Comparison of ENCODE assay signal across 8 mouse cellular contexts in the genomic region with DNA sequence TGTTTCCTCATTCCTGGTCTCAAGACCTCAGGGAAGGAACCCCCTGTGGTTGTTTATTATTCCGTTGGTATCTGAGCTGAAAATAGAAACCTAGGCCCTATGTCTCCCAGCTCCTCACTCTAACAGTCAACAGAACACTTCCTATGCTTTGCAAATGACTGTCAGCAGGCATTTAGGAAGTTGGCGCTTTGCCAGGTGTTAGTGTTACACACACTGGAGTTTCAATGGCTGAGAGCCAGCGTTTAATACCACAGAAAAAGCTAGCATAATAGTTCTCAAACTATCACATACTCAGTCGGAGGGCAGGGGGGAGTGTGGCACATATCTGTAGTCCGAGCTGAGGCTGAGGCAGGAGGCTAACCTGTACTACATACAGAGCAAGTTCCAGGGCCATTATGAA. TPM values are rescaled to one million over a fixed set of nuclear protein-coding genes. Genes with fewer than 3 reads are reported as not detected.
DNase-seq lines count a peak whose midpoint lies in the region; ATAC-seq and TF ChIP-seq lines count a peak whose summit lies in the region.

No protein-coding gene starts in this region.

- peaks cover 6% of the 10 kb centered on the region; the same call in 1 of the 2 replicates for H3K27me3 ChIP-seq in kidney, embryonic 15.5 days
- no peaks in the 10 kb centered on the region for H3K27me3 ChIP-seq in embryonic facial prominence, embryonic 15.5 days
- H3K27me3 ChIP-seq in hindbrain, embryonic 15.5 days, result no peaks in the 10 kb centered on the region
- no peaks in the 10 kb centered on the region for H3K27me3 ChIP-seq in lung, embryonic 14.5 days (ENCODE audit: insufficient read depth, low read length)

- no peak overlapping the region for H3K4me3 ChIP-seq in kidney, embryonic 15.5 days (replicated peaks)
- no peak overlapping the region for H3K4me3 ChIP-seq in embryonic facial prominence, embryonic 15.5 days (replicated peaks)
- no peak overlapping the region for H3K4me3 ChIP-seq in hindbrain, embryonic 15.5 days
- H3K4me3 ChIP-seq in lung, embryonic 14.5 days (ENCODE audit: low read depth, low read length), result no peak overlapping the region

- no peak for TF ChIP-seq CTCF in lung, embryonic 14.5 days (IDR thresholded peaks at IDR 0.05; ENCODE audit: low read depth)

- H3K4me2 ChIP-seq in kidney, embryonic 15.5 days, result no peak overlapping the region
- H3K4me2 ChIP-seq in embryonic facial prominence, embryonic 15.5 days (replicated peaks), result no peak overlapping the region
- no peak overlapping the region for H3K4me2 ChIP-seq in hindbrain, embryonic 15.5 days
- peak overlapping the region; percentile 13; the same call in 1 of the 2 replicates for H3K4me2 ChIP-seq in lung, embryonic 14.5 days

- H3K9me3 ChIP-seq in kidney, embryonic 15.5 days (replicated peaks), result no peaks in the 10 kb centered on the region
- H3K9me3 ChIP-seq in embryonic facial prominence, embryonic 15.5 days (replicated peaks), result no peaks in the 10 kb centered on the region
- no peaks in the 10 kb centered on the region for H3K9me3 ChIP-seq in hindbrain, embryonic 15.5 days
- no peaks in the 10 kb centered on the region for H3K9me3 ChIP-seq in lung, embryonic 14.5 days (ENCODE audit: low read depth, low read length)

- DNase-seq in kidney, adult 11 months, result peak; percentile 31
- DNase-seq in adipocyte (ENCODE audit: low spot score), result peak; percentile 88
- DNase-seq in lung, embryonic 14.5 days, result peak; percentile 98
- DNase-seq in spleen, postnatal 4 days (ENCODE audit: low spot score in 2 of 2), result peak; percentile 43 to 68

- H3K36me3 ChIP-seq in kidney, embryonic 15.5 days, result no peaks in the 10 kb centered on the region
- no peaks in the 10 kb centered on the region for H3K36me3 ChIP-seq in embryonic facial prominence, embryonic 15.5 days
- H3K36me3 ChIP-seq in hindbrain, embryonic 15.5 days, result no peaks in the 10 kb centered on the region
- H3K36me3 ChIP-seq in lung, embryonic 14.5 days (ENCODE audit: insufficient read depth), result no peaks in the 10 kb centered on the region

- no peak overlapping the region for H3K9ac ChIP-seq in kidney, embryonic 15.5 days
- no peak overlapping the region for H3K9ac ChIP-seq in embryonic facial prominence, embryonic 15.5 days
- H3K9ac ChIP-seq in hindbrain, embryonic 15.5 days, result no peak overlapping the region
- H3K9ac ChIP-seq in lung, embryonic 14.5 days, result no peak overlapping the region

- WGBS in kidney, embryonic 15.5 days, result 35% methylated on average over 5 of the region's 5 CpGs
- 20% methylated on average over 5 of the region's 5 CpGs for WGBS in embryonic facial prominence, embryonic 15.5 days
- WGBS in hindbrain, embryonic 15.5 days, result 27% methylated on average over 5 of the region's 5 CpGs
- 13% methylated on average over 5 of the region's 5 CpGs for WGBS in lung, embryonic 14.5 days

- peaks cover 35% of the 10 kb centered on the region for H3K4me1 ChIP-seq in kidney, embryonic 15.5 days
- peaks cover 19% of the 10 kb centered on the region for H3K4me1 ChIP-seq in embryonic facial prominence, embryonic 15.5 days
- peaks cover 10% of the 10 kb centered on the region for H3K4me1 ChIP-seq in hindbrain, embryonic 15.5 days (replicated peaks)
- H3K4me1 ChIP-seq in lung, embryonic 14.5 days (ENCODE audit: insufficient read depth), result 0 out of 2 replicates have a peak, but pooled peaks cover 7% of the 10 kb centered on the region

- no peak; the same call in 1 of the 2 replicates for ATAC-seq in kidney, embryonic 15.5 days (replicated peaks; ENCODE audit: low FRiP score)
- peak; percentile 60 for ATAC-seq in embryonic facial prominence, embryonic 15.5 days (ENCODE audit: insufficient number of reproducible peaks, low FRiP score, low TSS enrichment, low read depth)
- ATAC-seq in hindbrain, embryonic 15.5 days (ENCODE audit: low FRiP score, low read depth), result peak; percentile 40
- ATAC-seq in lung, embryonic 14.5 days (ENCODE audit: insufficient read depth), result peak; percentile 82
- ATAC-seq in erythroid progenitor cell, adult 5-6 weeks (replicated peaks; ENCODE audit: low FRiP score, poor library complexity, severe bottlenecking), result no peak

- H3K27ac ChIP-seq in kidney, embryonic 15.5 days, result no peak overlapping the region; the same call in 1 of the 2 replicates
- H3K27ac ChIP-seq in embryonic facial prominence, embryonic 15.5 days (replicated peaks), result no peak overlapping the region
- peak overlapping the region; percentile 59 for H3K27ac ChIP-seq in hindbrain, embryonic 15.5 days (replicated peaks)
- peak overlapping the region; percentile 22; the same call in 1 of the 2 replicates for H3K27ac ChIP-seq in lung, embryonic 14.5 days (ENCODE audit: low read depth)

RNA-seq across cellular contexts. Expression of gene Hnrnpll, which starts 53.3 kb away (rescaled TPM):
- polyA plus RNA-seq in kidney, embryonic 15.5 days (2015; fragmentation: Nextera tagmentation; extraction: Ambion mirVana), result 65.5 and 67.1 TPM in 2 replicates
- polyA plus RNA-seq in embryonic facial prominence, embryonic 15.5 days (2015; fragmentation: Nextera tagmentation; extraction: Ambion mirVana), result 54.9 and 59.8 TPM in 2 replicates
- polyA plus RNA-seq in hindbrain, embryonic 15.5 days (2015; fragmentation: Nextera tagmentation; extraction: Ambion mirVana), result 58.6 and 62.1 TPM in 2 replicates
- 92.3 and 93.1 TPM in 2 replicates for polyA plus RNA-seq in lung, embryonic 14.5 days (2014; fragmentation: Nextera tagmentation; extraction: Ambion mirVana)
- 53.0 and 60.4 TPM in 2 replicates for total RNA-seq in erythroid progenitor cell, adult 5-6 weeks (2015; ENCODE audit: low replicate concordance)
- 37.4 and 64.8 TPM in 2 replicates for total RNA-seq in erythroid progenitor cell, adult 5-6 weeks (2017; ENCODE audit: low replicate concordance)

Comparison
In these comparisons a context has a peak if more than half of its experiments do, and no peak if none do; other contexts are left out.
1. DNase-seq: peak in every context shown above with its lines; median percentile 98 in lung, embryonic 14.5 days; 88 in adipocyte; 56 in spleen, postnatal 4 days; 31 in kidney, adult 11 months.
2. ATAC-seq: peak in embryonic facial prominence, embryonic 15.5 days (single experiment), hindbrain, embryonic 15.5 days (single experiment) and lung, embryonic 14.5 days (single experiment); none in kidney, embryonic 15.5 days (single experiment) and erythroid progenitor cell, adult 5-6 weeks (single experiment).
3. H3K27ac ChIP-seq: peak in hindbrain, embryonic 15.5 days (single experiment) and lung, embryonic 14.5 days (single experiment); none in kidney, embryonic 15.5 days (single experiment) and embryonic facial prominence, embryonic 15.5 days (single experiment).